Mouse (Mus musculus) hindbrain, embryonic 12.5 days (tissue): ENCODE data around the gene Prpsap2. TPM values are rescaled to one million over a fixed set of nuclear protein-coding genes. Genes with fewer than 3 reads are reported as not detected.
A peak's percentile ranks its signal among the peaks of the same experiment; 100 is the strongest.

Experiments used
- ATAC-seq: fragments of 200-750 bp; cut with Nextera tagmentation; 2 replicates; pipeline ENCODE4 v1.8.0; 2017; ENCODE audit warnings: moderate TSS enrichment; ENCODE audit not compliant: low FRiP score
- H3K27ac ChIP-seq: fragments of 300-500 bp; sonication (generic); 2 replicates; pipeline ENCODE4 v1.5.1; 2016; ENCODE audit warnings: mild to moderate bottlenecking
- H3K27me3 ChIP-seq: fragments of 300-500 bp; sonication (generic); 2 replicates; pipeline ENCODE4 v1.6.1; 2016; ENCODE audit warnings: mild to moderate bottlenecking
- H3K36me3 ChIP-seq: fragments of 300-500 bp; sonication (generic); 2 replicates; pipeline ENCODE4 v1.6.1; 2016; ENCODE audit warnings: mild to moderate bottlenecking
- H3K4me1 ChIP-seq: fragments of 300-500 bp; sonication (generic); 2 replicates; pipeline ENCODE4 v1.6.1; 2016
- H3K4me2 ChIP-seq: fragments of 300-500 bp; sonication (generic); replicated peaks from 2 replicates; pipeline ENCODE4 v1.6.1; 2016; ENCODE audit warnings: mild to moderate bottlenecking
- H3K4me3 ChIP-seq: fragments of 300-500 bp; sonication (generic); 2 replicates; pipeline ENCODE4 v1.5.1; 2016; ENCODE audit warnings: mild to moderate bottlenecking
- H3K9ac ChIP-seq: fragments of 300-500 bp; sonication (generic); 2 replicates; pipeline ENCODE4 v1.6.1; 2016; ENCODE audit warnings: mild to moderate bottlenecking, moderate library complexity
- H3K9me3 ChIP-seq: fragments of 300-500 bp; sonication (generic); replicated peaks from 2 replicates; pipeline ENCODE4 v1.6.1; 2016; ENCODE audit warnings: mild to moderate bottlenecking
- WGBS: fragments of 180-500 bp; shearing (Covaris S2); methylation state at CpG from one replicate; pipeline ENCODE4 v1.1.7; 2016; 5-methylcytosine and 5-hydroxymethylcytosine counted together
- polyA plus RNA-seq: library from polyadenylated mRNA; unstranded; fragments of >200 nt; fragmentation: Nextera tagmentation; extraction: Ambion mirVana; gene quantifications from 2 replicates; pipeline ENCODE4 v1.2.1, GENCODE M21; 2016

Prpsap2 gene
- polyA plus RNA-seq, 1 experiment from 2014 or later: 45.5 TPM

GRCm38 (mm10) chr11:61744460-61744859 lies 17.4 kb downstream of the Prpsap2 start:
- Histone ChIP-seq H3K4me3 (no peak overlapping the region), H3K36me3 (peaks cover 76% of the 10 kb centered on the region), H3K9me3 (no peaks in the 10 kb centered on the region), H3K4me2 (no peak overlapping the region), H3K4me1 (no peaks in the 10 kb centered on the region), H3K27me3 (no peaks in the 10 kb centered on the region), H3K9ac (no peak overlapping the region), H3K27ac (no peak overlapping the region)
- 62% methylated on average over 3 of the region's 3 CpGs for WGBS
- no peak for ATAC-seq

GRCm38 (mm10) chr11:61743768-61744167 lies 18.1 kb downstream of the Prpsap2 start:
- no peaks in the 10 kb centered on the region for H3K27me3 ChIP-seq
- no peak for ATAC-seq
- WGBS: 53% methylated on average over 3 of the region's 3 CpGs
- no peak overlapping the region for H3K9ac ChIP-seq
- no peaks in the 10 kb centered on the region for H3K9me3 ChIP-seq
- H3K4me2 ChIP-seq: no peak overlapping the region
- H3K4me1 ChIP-seq: no peaks in the 10 kb centered on the region
- no peak overlapping the region for H3K27ac ChIP-seq
- no peak overlapping the region for H3K4me3 ChIP-seq
- H3K36me3 ChIP-seq: peaks cover 81% of the 10 kb centered on the region

- no peak for ATAC-seq
Observed at GRCm38 (mm10) chr11:61740500-61740899, 21.4 kb downstream of the Prpsap2 start.

GRCm38 (mm10) chr11:61737290-61737689 lies 24.6 kb downstream of the Prpsap2 start:
- Histone ChIP-seq H3K9ac (no peak overlapping the region), H3K4me2 (no peak overlapping the region), H3K4me3 (no peak overlapping the region), H3K27ac (no peak overlapping the region), H3K9me3 (no peaks in the 10 kb centered on the region), H3K36me3 (peaks cover 93% of the 10 kb centered on the region), H3K4me1 (no peaks in the 10 kb centered on the region), H3K27me3 (no peaks in the 10 kb centered on the region)
- 90% methylated on average over 1 of the region's 1 CpGs for WGBS
- no peak for ATAC-seq

More at GRCm38 (mm10) chr11:61740500-61740899, 21.4 kb downstream of the Prpsap2 start:
- H3K27ac ChIP-seq: no peak overlapping the region
- H3K9me3 ChIP-seq: no peaks in the 10 kb centered on the region
- H3K36me3 ChIP-seq: peaks cover 88% of the 10 kb centered on the region
- H3K9ac ChIP-seq: no peak overlapping the region
- H3K4me3 ChIP-seq: no peak overlapping the region
- no peaks in the 10 kb centered on the region for H3K27me3 ChIP-seq
- 91% methylated on average over 1 of the region's 1 CpGs for WGBS
- no peak overlapping the region for H3K4me2 ChIP-seq
- H3K4me1 ChIP-seq: no peaks in the 10 kb centered on the region

GRCm38 (mm10) chr11:61732672-61733071 lies 29.2 kb downstream of the Prpsap2 start:
- H3K36me3 ChIP-seq: peaks cover 89% of the 10 kb centered on the region
- no peaks in the 10 kb centered on the region for H3K4me1 ChIP-seq
- no peaks in the 10 kb centered on the region for H3K9me3 ChIP-seq
- no peak overlapping the region for H3K27ac ChIP-seq
- no peaks in the 10 kb centered on the region for H3K27me3 ChIP-seq
- WGBS: 94% methylated on average over 7 of the region's 7 CpGs
- no peak overlapping the region for H3K4me3 ChIP-seq
- ATAC-seq: no peak
- no peak overlapping the region for H3K4me2 ChIP-seq
- no peak overlapping the region for H3K9ac ChIP-seq

- H3K27ac ChIP-seq: no peak overlapping the region
- no peaks in the 10 kb centered on the region for H3K4me1 ChIP-seq
- no peak overlapping the region for H3K4me2 ChIP-seq
- no peaks in the 10 kb centered on the region for H3K9me3 ChIP-seq
- H3K9ac ChIP-seq: no peak overlapping the region
- no peaks in the 10 kb centered on the region for H3K27me3 ChIP-seq
- peaks cover 58% of the 10 kb centered on the region for H3K36me3 ChIP-seq
- no peak overlapping the region for H3K4me3 ChIP-seq
- 88% methylated on average over 2 of the region's 2 CpGs for WGBS
- no peak for ATAC-seq
Observed at GRCm38 (mm10) chr11:61728037-61728436, 33.9 kb downstream of the Prpsap2 start.

GRCm38 (mm10) chr11:61722077-61722476 lies 39.8 kb downstream of the Prpsap2 start:
- H3K4me1 ChIP-seq: no peaks in the 10 kb centered on the region
- no peaks in the 10 kb centered on the region for H3K27me3 ChIP-seq
- WGBS: 61% methylated on average over 5 of the region's 5 CpGs
- peaks cover 6% of the 10 kb centered on the region; the same call in 1 of the 2 replicates for H3K36me3 ChIP-seq
- ATAC-seq: no peak
- H3K9me3 ChIP-seq: no peaks in the 10 kb centered on the region
- H3K4me2 ChIP-seq: no peak overlapping the region
- H3K9ac ChIP-seq: no peak overlapping the region
- H3K27ac ChIP-seq: no peak overlapping the region
- no peak overlapping the region for H3K4me3 ChIP-seq

GRCm38 (mm10) chr11:61720636-61721035 lies 41.3 kb downstream of the Prpsap2 start, which contains the start of gene Slc5a10:
TSS of gene Slc5a10 (minus strand) at chr11:61720826.
- no peak within 1 kb of the TSS for H3K4me2 ChIP-seq
- H3K4me3 ChIP-seq: no peak within 1 kb of the TSS
- ATAC-seq: no peak
- no peaks in the 10 kb centered on the region for H3K9me3 ChIP-seq
- no peaks in the 10 kb centered on the region for H3K27me3 ChIP-seq
- H3K27ac ChIP-seq: no peak within 1 kb of the TSS
- H3K9ac ChIP-seq: no peak within 1 kb of the TSS
- H3K36me3 ChIP-seq: no peaks in the 10 kb centered on the region
- WGBS: 90% methylated on average over 3 of the region's 3 CpGs
- no peaks in the 10 kb centered on the region for H3K4me1 ChIP-seq

- no peak overlapping the region for H3K27ac ChIP-seq
- 63% methylated on average over 8 of the region's 8 CpGs for WGBS
- H3K4me3 ChIP-seq: no peak overlapping the region
- H3K4me2 ChIP-seq: no peak overlapping the region
- H3K27me3 ChIP-seq: no peaks in the 10 kb centered on the region
- H3K4me1 ChIP-seq: no peaks in the 10 kb centered on the region
- no peaks in the 10 kb centered on the region for H3K36me3 ChIP-seq
- no peak overlapping the region for H3K9ac ChIP-seq
- no peaks in the 10 kb centered on the region for H3K9me3 ChIP-seq
- ATAC-seq: no peak
Observed at GRCm38 (mm10) chr11:61719826-61720225, 42.1 kb downstream of the Prpsap2 start.

GRCm38 (mm10) chr11:61719387-61719786 lies 42.5 kb downstream of the Prpsap2 start:
- no peak for ATAC-seq
- WGBS: 56% methylated on average over 3 of the region's 3 CpGs

GRCm38 (mm10) chr11:61717990-61718389 lies 43.9 kb downstream of the Prpsap2 start:
- Histone ChIP-seq H3K4me2 (no peak overlapping the region), H3K36me3 (no peaks in the 10 kb centered on the region), H3K9me3 (no peaks in the 10 kb centered on the region), H3K27me3 (no peaks in the 10 kb centered on the region), H3K27ac (no peak overlapping the region), H3K4me1 (no peaks in the 10 kb centered on the region), H3K9ac (no peak overlapping the region), H3K4me3 (no peak overlapping the region)
- 67% methylated on average over 5 of the region's 5 CpGs for WGBS
- no peak for ATAC-seq

More at GRCm38 (mm10) chr11:61719387-61719786, 42.5 kb downstream of the Prpsap2 start:
- Histone ChIP-seq H3K9ac (no peak overlapping the region), H3K27ac (no peak overlapping the region), H3K9me3 (no peaks in the 10 kb centered on the region), H3K4me2 (no peak overlapping the region), H3K27me3 (no peaks in the 10 kb centered on the region), H3K4me1 (no peaks in the 10 kb centered on the region), H3K4me3 (no peak overlapping the region), H3K36me3 (no peaks in the 10 kb centered on the region)

GRCm38 (mm10) chr11:61715130-61715529 lies 46.8 kb downstream of the Prpsap2 start:
- Histone ChIP-seq H3K4me3 (no peak overlapping the region), H3K9me3 (no peaks in the 10 kb centered on the region), H3K9ac (no peak overlapping the region), H3K4me1 (no peaks in the 10 kb centered on the region), H3K27ac (no peak overlapping the region), H3K27me3 (no peaks in the 10 kb centered on the region), H3K4me2 (no peak overlapping the region), H3K36me3 (no peaks in the 10 kb centered on the region)
- ATAC-seq: peak; percentile 22; the same call in 1 of the 2 replicates
- WGBS: 74% methylated on average over 6 of the region's 6 CpGs

GRCm38 (mm10) chr11:61714346-61715117 lies 47.4 kb downstream of the Prpsap2 start:
- H3K9me3 ChIP-seq: no peaks in the 10 kb centered on the region
- H3K4me3 ChIP-seq: no peak overlapping the region
- ATAC-seq: peak; percentile 76

More at GRCm38 (mm10) chr11:61714346-61715117, 47.4 kb downstream of the Prpsap2 start:
- Histone ChIP-seq H3K9ac (no peak overlapping the region), H3K4me1 (no peaks in the 10 kb centered on the region), H3K27ac (no peak overlapping the region), H3K36me3 (no peaks in the 10 kb centered on the region), H3K4me2 (no peak overlapping the region), H3K27me3 (no peaks in the 10 kb centered on the region)
- WGBS: 44% methylated on average over 11 of the region's 11 CpGs
